Mouse (Mus musculus) right cerebral cortex, postnatal 36 days (tissue): ENCODE measurements around the gene Hnrnpl.
"Not testable (repeated sequence)": the region's sequence is repeated elsewhere in the genome, so short reads cannot be mapped to it uniquely, and the experiment has no call there.

Experiments
- DNase-seq, 2 experiments: peaks; one replicate each; pipeline ENCODE4 v3.0.0; 2022; ENCODE audit warnings: low spot score in 2 of 2, mixed read lengths in 1 of 2

Gene Hnrnpl

DNA sequence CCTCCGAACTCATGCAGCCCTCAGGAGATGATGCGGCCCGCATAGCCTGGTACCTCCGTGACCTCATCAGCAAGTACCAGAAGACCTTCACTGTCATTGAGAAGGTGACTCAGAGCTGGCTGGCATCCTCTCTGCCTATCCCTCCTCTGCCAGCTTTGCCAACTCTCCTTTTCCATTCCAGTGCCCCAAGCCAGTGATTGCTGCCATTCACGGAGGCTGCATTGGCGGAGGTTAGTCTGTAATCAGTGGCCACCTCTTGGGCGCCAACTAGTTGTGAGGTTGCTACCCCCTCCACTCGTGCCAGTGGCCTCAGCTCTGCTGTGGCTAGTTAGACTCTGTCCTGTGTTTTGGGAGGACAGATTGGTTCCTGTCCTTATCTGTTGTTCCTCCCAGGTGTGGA is 21.5 kb downstream of the Hnrnpl start:
- DNase-seq: no peak

DNA sequence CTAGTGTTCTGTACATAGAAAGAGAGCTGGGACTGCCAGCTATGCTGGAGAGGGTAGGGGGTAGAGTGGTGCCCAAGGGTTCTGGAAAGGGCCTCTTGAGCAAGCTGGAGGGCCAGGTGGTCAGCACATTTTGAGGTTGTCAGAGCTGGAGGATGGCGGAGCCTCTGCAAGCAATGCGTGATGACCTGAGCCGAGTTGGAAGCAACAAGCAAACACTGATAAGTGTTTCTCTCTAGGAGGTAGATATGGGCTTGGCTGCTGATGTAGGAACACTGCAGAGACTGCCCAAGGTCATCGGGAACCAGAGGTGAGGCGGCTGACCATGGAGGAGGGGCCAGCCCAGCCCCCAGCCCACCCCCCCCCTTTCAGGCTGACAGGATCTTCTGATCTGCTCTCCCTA is 22.6 kb downstream of the Hnrnpl start:
- DNase-seq: no peak

DNA sequence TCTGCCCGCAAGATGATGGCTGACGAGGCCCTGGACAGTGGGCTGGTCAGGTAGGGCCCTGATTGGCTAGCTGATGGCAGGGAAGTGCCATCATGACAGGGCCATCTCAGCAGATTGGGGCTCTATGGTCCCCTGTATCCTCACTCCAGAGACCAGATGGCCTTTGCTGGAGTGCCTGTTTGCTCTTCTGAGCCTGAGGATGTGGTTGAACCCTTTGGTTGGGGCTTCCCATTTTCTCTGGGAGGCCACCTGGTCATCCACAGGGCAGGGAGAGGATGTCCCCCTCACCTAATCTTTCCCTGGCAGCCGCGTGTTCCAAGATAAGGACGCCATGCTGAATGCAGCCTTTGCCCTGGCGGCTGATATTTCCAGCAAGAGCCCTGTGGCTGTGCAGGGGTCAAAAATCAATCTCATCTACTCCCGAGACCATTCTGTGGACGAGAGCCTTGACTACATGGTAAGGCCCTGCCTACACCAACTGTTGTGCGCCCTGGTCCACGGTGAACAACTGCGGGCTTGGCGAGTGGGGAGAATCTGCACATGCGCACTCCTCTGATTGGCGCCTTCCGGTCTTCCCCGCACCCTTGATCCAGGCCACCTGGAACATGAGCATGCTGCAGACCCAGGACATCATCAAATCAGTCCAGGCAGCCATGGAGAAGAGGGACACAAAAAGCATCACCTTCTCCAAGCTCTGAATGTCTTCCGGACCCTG is 23.2 kb downstream of the Hnrnpl start:
- DNase-seq: no peak

GRCm38 (mm10) chr7:28832137-28832536 is 23.8 kb downstream of the Hnrnpl start:
- no peak for DNase-seq

GRCm38 (mm10) chr7:28833723-28834347 is 25.5 kb downstream of the Hnrnpl start, which contains the start of gene Lgals4:
Gene Lgals4 (plus strand): TSS chr7:28833854.
- DNase-seq: no peak

DNA sequence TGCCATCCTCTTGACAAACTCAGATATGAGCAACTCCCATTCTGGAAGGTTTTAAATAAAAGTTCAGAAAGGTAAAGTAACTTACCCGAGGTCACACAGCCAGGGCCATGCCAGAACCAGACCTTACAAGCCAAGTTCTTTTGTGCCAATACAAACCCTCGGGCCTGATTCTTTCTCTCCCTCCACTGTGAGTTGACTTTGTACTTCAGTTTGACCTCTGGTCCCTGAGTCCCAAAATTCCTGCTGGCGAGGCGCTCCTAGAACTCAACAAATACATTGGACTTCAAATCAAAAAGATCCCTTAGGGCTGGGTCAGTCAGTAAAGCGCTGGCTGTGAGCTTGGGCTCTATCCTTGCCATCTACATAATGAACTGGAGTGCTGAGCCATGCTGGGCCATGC is 28.6 kb downstream of the Hnrnpl start:
- DNase-seq: no peak

- DNase-seq: no peak
Measured at GRCm38 (mm10) chr7:28838331-28838730, 30.0 kb downstream of the Hnrnpl start.

GRCm38 (mm10) chr7:28847273-28847672 is 38.9 kb downstream of the Hnrnpl start:
- no peak for DNase-seq

DNA sequence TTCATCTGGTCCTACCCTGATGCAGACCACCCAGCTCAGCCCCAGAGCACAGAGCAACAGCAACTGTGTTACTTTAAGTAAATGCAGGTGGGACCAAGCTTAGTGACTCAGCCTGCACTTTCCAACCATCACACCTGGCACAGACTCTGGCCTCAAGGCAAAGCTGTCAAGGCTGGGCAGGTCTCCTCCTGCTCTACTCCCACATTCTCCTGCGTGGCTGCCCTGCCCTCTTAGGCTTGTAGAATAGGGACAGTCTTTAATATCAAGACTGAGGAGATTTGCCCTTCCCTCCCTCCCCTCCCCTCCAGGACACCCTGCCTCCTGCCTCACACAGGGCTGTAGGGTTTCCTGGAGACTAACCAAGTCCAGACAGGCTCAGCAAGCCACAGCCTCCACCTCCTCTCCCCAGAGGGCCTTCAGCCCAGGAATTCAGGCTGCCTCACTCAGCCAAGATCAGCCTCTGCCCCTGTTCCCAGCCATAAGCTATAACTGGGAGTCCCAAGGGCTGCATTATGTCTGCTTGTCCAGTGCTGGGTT is 41.4 kb downstream of the Hnrnpl start:
- DNase-seq: no peak

GRCm38 (mm10) chr7:28850642-28851041 is 42.3 kb downstream of the Hnrnpl start:
- DNase-seq: no peak

- no peak for DNase-seq
Measured at GRCm38 (mm10) chr7:28859953-28860352, 51.6 kb downstream of the Hnrnpl start.

DNA sequence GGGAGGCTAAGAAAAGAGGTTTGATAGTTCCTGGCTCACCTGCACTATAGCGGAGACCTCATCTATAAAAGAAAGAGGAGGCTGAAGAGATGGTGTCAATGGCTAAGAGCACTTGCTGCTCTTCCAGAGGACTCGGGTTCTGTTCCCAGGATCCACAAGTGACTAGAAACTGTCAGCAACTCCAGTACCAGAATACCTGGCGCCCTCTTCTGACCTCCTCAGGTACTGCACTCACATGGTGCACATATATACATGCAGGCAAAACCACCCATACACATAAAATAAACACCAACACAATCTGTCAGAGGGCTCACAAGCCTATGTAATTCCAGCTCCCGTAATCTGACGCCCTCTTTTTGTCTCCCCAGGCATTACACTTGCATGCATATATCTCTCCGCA is 52.6 kb downstream of the Hnrnpl start:
- DNase-seq: no peak

DNA sequence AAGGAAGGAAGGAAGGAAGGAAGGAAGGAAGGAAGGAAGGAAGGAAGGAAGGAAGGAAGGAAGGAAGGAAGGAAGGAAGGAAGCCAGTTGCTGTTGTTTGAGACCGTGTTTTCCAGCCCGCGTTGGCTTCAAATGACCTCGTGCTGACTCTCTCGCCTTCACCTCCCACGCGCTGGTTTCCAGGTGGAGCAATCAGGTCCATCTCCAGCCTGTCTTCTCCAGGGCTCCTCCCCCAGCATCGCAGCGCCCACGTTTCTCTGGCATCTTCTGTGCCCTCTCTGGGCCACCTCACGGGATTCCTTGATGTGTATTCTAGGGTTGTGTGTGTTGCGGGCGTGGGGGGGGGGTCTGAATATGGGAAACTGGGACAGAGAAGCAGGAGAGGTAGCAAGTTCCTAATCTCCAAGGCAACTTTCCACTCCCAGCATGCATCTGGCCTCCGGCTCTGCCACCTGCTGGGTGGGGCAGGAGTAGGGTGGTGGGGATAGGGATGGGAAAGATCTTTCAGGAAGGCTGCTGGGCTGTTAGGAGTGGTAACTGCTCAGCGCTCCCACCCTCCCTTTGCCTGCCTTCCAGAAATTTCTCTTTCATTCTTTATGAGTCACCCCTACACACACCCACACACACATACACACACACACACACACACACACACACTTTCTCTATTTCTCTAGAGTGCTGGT is 54.6 kb downstream of the Hnrnpl start:
- peak; percentile 56 to 70 for DNase-seq

GRCm38 (mm10) chr7:28863540-28863939 is 55.2 kb downstream of the Hnrnpl start, which contains the start of gene Lgals7:
Gene Lgals7 (plus strand): TSS chr7:28863853.
- no peak for DNase-seq

DNA sequence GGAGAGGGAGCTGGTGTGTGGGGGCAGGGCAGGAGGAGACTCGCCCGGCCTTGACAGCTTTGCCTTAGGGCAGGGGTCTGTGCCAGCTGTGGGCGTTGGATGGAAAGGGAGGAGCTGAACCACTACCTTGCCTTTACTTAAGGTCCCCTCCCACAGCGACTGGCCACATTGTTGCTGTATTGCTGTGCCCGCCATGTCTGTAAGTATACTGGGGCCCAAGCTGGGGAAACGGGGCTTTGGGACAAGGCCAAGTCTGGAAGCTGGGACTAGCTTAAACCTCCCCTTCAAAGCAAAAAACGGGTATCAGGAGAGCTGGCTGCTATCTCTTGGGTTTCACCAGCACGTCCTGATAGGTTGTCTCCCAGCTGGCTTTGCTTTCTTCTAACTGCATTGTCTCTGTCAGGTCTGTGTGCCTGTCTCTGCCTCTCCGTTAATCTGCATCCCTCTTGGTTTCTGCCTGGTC is 56.0 kb downstream of the Hnrnpl start:
- no peak for DNase-seq

DNA sequence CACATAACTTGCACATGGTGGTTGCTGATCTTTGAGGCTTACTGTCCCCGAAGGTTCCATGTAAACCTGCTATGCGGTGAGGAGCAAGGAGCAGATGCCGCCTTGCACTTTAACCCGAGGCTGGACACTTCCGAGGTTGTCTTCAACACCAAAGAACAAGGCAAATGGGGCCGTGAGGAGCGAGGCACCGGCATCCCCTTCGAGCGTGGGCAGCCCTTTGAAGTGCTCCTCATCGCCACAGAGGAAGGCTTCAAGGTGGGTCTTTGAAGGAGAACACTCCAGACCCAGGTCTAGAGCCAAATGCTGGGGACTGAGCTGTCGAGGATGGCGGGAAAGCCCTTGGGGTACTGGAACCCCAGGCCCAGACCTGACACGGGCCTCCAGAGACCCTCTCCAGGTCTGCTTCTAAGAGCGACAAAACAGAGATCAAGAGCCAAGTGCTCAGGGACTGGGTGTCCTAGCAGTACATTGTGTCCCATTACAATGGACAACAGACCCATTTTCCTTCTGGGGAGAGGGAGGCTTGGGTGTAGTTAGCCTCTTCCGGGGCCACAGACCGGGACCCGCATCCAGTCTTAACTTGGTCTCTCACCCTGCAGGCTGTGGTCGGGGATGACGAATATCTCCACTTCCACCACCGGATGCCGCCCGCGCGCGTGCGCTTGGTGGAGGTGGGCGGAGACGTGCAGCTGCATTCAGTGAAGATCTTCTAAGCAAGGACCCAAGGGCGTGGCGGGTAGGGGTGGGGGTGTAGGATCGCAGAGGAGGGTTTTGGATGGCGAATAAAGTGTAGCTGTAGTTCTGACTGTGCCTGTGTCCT is 57.4 kb downstream of the Hnrnpl start:
- peak; percentile 86 to 87 for DNase-seq

DNA sequence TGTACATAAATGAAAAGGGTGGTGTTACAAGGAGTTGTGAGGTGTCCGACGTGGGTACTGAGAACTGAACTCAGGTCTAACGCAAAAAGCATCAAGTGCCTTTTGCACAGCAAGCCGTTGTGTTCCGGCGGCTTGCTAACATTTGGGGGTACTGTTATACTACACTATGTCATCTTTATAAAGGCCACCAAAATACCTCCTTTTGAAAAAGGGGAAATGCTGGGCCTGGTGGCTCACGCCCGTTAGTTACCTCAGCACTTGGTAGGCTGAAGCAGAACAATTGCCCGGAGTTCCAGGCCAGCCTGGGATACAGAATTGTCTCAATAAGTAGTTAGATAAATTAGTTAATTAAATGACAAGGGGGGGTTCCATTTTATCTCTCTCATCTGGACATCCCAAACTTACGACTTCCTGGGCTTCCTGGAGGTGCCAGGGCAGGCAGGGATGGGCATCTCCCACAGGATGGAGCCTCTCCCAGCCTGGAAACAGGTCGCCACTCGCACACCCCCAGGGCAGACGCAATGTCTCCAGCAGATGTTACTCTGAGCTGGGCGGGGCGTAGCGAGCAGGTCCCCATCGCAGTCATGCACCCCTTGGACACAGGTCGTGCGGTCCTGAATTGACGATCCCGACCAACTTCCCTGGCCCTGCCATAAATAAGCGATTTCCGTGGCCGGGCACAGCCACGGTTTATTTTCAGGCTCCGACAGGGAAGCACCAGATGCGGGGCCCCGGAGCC is 58.6 kb downstream of the Hnrnpl start:
- no peak for DNase-seq

- DNase-seq: not testable (repeated sequence)
Measured at GRCm38 (mm10) chr7:28867508-28868340, 59.4 kb downstream of the Hnrnpl start.

- no peak for DNase-seq
Measured at GRCm38 (mm10) chr7:28870901-28871664, 62.7 kb downstream of the Hnrnpl start.
